Mouse (Mus musculus): ENCODE results near the gene Hsf2.

Gene Hsf2

GRCm38 (mm10) chr10:57485908-57486541 is at the start of gene Hsf2:
Hsf2 (plus strand) TSS chr10:57486385.
- DNase-seq: peak; percentile 99

GRCm38 (mm10) chr10:57437898-57438297 is 48.3 kb upstream of the Hsf2 start:
- no peak for DNase-seq

GRCm38 (mm10) chr10:57441049-57441448 is 45.1 kb upstream of the Hsf2 start:
- no peak for DNase-seq

- no peak for DNase-seq
Observed at GRCm38 (mm10) chr10:57444392-57444791, 41.8 kb upstream of the Hsf2 start.

- no peak for DNase-seq
Observed at GRCm38 (mm10) chr10:57445655-57446054, 40.5 kb upstream of the Hsf2 start.

- no peak for DNase-seq
Observed at GRCm38 (mm10) chr10:57447657-57448050, 38.5 kb upstream of the Hsf2 start.

- peak; percentile 69 for DNase-seq
Observed at GRCm38 (mm10) chr10:57448051-57448716, 38.0 kb upstream of the Hsf2 start.

GRCm38 (mm10) chr10:57463298-57463697 is 22.9 kb upstream of the Hsf2 start:
- DNase-seq: peak; percentile 38

GRCm38 (mm10) chr10:57465768-57466167 is 20.4 kb upstream of the Hsf2 start:
- DNase-seq: no peak

GRCm38 (mm10) chr10:57477121-57477843 is 8.9 kb upstream of the Hsf2 start:
- no peak for DNase-seq

- no peak for DNase-seq
Observed at GRCm38 (mm10) chr10:57481717-57482116, 4.5 kb upstream of the Hsf2 start.

- no peak for DNase-seq
Observed at GRCm38 (mm10) chr10:57484741-57485140, 1.4 kb upstream of the Hsf2 start.

- DNase-seq: no peak
Observed at GRCm38 (mm10) chr10:57486542-57487071, 422 bp downstream of the Hsf2 start.

- DNase-seq: no peak
Observed at GRCm38 (mm10) chr10:57487201-57487600, 1.0 kb downstream of the Hsf2 start.

GRCm38 (mm10) chr10:57488591-57488990 is 2.4 kb downstream of the Hsf2 start:
- no peak for DNase-seq

- no peak for DNase-seq
Observed at GRCm38 (mm10) chr10:57492050-57492449, 5.9 kb downstream of the Hsf2 start.

- no peak for DNase-seq
Observed at GRCm38 (mm10) chr10:57499414-57500156, 13.4 kb downstream of the Hsf2 start.

- DNase-seq: no peak
Observed at GRCm38 (mm10) chr10:57514616-57515015, 28.4 kb downstream of the Hsf2 start.

- no peak for DNase-seq
Observed at GRCm38 (mm10) chr10:57515278-57515677, 29.1 kb downstream of the Hsf2 start.

GRCm38 (mm10) chr10:57526469-57526868 is 40.3 kb downstream of the Hsf2 start:
- DNase-seq: no peak

- peak; percentile 36 for DNase-seq
Observed at GRCm38 (mm10) chr10:57531076-57531475, 44.9 kb downstream of the Hsf2 start.

- DNase-seq: no peak
Observed at GRCm38 (mm10) chr10:57531616-57532217, 45.5 kb downstream of the Hsf2 start.

Data from right cerebral cortex, adult 18-20 months (tissue).